Mouse (Mus musculus): ENCODE measurements around the gene Arid4a. TPM values are rescaled to one million over a fixed set of nuclear protein-coding genes. Genes with fewer than 3 reads are reported as not detected.

The Arid4a gene
- total RNA-seq, 2 experiments from 2014 or later, result 14.6 to 15.0 TPM

DNA sequence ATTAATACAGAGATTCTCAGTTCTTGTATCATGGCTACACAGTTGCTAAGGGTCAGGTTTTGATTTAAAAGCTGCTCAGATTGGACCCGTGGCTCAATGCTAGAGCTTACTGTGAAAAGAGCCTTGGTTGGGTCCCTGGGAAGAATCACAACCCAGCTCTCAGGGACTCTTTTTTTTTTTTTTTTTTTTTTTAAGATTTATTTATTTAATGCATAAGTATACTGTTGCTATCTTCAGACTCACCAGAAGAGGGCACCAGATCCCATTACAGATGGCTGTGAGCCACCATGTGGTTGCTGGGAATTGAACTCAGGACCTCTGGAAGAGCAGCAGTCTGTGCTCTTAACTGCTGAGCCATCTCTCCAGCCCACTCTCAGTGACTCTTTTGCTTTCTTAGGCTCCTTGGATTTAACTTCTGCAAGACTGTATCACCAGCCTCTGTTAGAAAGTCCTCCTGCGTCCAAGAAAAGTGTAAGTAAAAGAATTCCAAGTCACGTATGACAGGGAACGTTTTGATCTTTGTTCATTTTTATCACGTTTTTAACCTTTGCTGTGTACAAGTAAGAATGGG, 123.6 kb downstream of the Arid4a start:
- DNase-seq (ENCODE audit: low spot score in 2 of 2), result no peak

DNA sequence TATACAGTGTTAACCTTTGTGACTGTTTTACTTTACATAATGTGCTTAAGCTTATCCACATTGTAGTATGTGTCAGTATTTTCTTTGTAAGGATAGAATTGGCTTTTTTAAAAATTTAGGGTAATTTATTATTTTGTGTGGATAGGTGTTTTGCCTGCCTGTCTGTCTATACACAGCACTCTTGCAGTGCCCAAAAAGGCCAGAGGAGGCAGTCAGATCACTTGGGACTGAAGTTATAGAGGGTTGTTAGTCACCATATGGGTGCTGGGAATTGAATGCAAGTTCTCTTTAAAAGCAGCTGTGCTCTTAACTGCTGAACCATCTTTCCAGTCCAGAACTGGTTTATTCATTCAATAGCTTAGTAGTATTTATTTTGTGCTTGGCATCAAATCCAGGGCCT, 125.4 kb downstream of the Arid4a start:
- DNase-seq (ENCODE audit: low spot score in 2 of 2), result no peak

DNA sequence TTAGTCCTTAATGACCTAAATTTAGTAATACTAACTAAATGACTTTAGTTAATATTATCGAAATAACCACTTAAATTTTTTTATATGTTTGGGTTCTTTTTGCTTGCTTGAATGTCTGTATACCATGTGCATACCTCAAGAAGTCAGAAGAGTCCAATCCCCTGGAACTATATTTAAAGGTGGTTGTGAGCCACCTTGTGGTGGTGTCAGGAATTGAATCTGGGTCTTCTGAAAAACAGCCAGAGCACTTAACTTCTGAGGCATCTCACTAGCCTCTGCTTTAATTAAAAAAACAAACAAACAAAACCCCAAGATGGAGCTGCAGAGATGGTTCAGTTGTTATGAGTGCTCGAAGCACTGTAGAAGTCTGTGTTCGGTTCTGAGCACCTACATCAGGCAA, 131.9 kb downstream of the Arid4a start:
- peak in 1 of 2 experiments; percentile 22 for DNase-seq (ENCODE audit: low spot score in 2 of 2)

Other genes starting within 250 kb of the Arid4a start
- 10 to 100 TPM; 50.2 to 54.1 TPM for gene Frmd6, start 190.5 kb upstream of the Arid4a start, total RNA-seq (2021)
- gene Actr10, start 78.1 kb upstream of the Arid4a start, total RNA-seq (2021), result 100 to 1,000 TPM; 134 to 135 TPM
- 100 to 1,000 TPM; 344 to 430 TPM for gene Psma3, start 41.4 kb upstream of the Arid4a start, total RNA-seq (2021)
- gene Tomm20l, start 95.4 kb downstream of the Arid4a start, total RNA-seq (2021), result not detected
- 10 to 100 TPM; 28.7 to 32.9 TPM for gene Timm9, start 120.7 kb downstream of the Arid4a start, total RNA-seq (2021)
- gene 2700049A03Rik, start 120.9 kb downstream of the Arid4a start, total RNA-seq (2021), result 1 to 10 TPM; 5.9 to 7.6 TPM